Mouse (Mus musculus): ENCODE measurements at regions not wholly inside any gene's neighbourhood (a gene's known extent, or its start where the extent isn't known, plus 50 kb on each side); places are given as distances from the start of the nearest gene placed in this dataset.
"Not testable (repeated sequence)": the region's sequence is repeated elsewhere in the genome, so short reads cannot be mapped to it uniquely, and the experiment has no call there.

DNA sequence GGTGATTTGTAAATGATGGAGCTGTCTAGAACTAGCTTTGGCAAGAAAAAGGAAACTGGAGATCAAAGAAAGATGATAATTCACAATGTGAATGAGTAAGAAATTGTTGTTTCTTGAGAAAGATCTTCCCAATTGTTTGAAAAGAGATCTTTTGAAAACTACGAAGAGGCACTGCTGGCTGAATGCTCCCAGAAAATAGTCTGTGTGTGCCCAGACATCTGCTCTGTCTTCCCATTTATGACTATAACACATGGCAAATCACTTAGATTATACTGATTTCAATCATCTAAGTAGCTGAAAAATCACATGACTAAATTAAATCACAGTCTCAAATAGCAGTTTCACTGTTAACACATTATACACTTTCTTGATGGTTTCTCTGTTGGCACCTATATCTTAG, 434.2 kb upstream of the Sema6d start:
- TF ChIP-seq CTCF (IDR thresholded peaks at IDR 0.05; ENCODE audit: low read depth) = no peak
- Histone ChIP-seq H3K9ac (no peak overlapping the region), H3K9me3 (ENCODE audit: low read depth, low read length) (no peaks in the 10 kb centered on the region), H3K4me2 (no peak overlapping the region), H3K4me3 (ENCODE audit: low read depth, low read length) (no peak overlapping the region), H3K27me3 (ENCODE audit: insufficient read depth, low read length) (no peaks in the 10 kb centered on the region), H3K27ac (ENCODE audit: low read depth) (no peak overlapping the region), H3K36me3 (ENCODE audit: insufficient read depth) (no peaks in the 10 kb centered on the region), H3K4me1 (ENCODE audit: insufficient read depth) (no peaks in the 10 kb centered on the region)
- ATAC-seq (ENCODE audit: insufficient read depth) (no peak), DNase-seq (no peak)
- 76% methylated on average over 1 of the region's 1 CpGs for WGBS

GRCm38 (mm10) chr2:123688290-123689030, 401.3 kb upstream of the Sema6d start:
- no peak overlapping the region for H3K4me3 ChIP-seq (ENCODE audit: low read depth, low read length)
- H3K9ac ChIP-seq = no peak overlapping the region
- TF ChIP-seq CTCF (IDR thresholded peaks at IDR 0.05; ENCODE audit: low read depth) = no peak
- H3K36me3 ChIP-seq (ENCODE audit: insufficient read depth) = no peaks in the 10 kb centered on the region
- H3K4me2 ChIP-seq = no peak overlapping the region
- WGBS = 58% methylated on average over 4 of the region's 4 CpGs
- peak; percentile 32 for DNase-seq
- no peaks in the 10 kb centered on the region for H3K4me1 ChIP-seq (ENCODE audit: insufficient read depth)
- H3K27ac ChIP-seq (ENCODE audit: low read depth) = no peak overlapping the region; the same call in 1 of the 2 replicates
- H3K9me3 ChIP-seq (ENCODE audit: low read depth, low read length) = no peaks in the 10 kb centered on the region
- peak; percentile 69 for ATAC-seq (ENCODE audit: insufficient read depth)
- no peaks in the 10 kb centered on the region for H3K27me3 ChIP-seq (ENCODE audit: insufficient read depth, low read length)

- Histone ChIP-seq H3K9me3 (ENCODE audit: low read depth, low read length) (no peaks in the 10 kb centered on the region), H3K4me2 (no peak overlapping the region), H3K27me3 (ENCODE audit: insufficient read depth, low read length) (no peaks in the 10 kb centered on the region), H3K27ac (ENCODE audit: low read depth) (no peak overlapping the region), H3K4me1 (ENCODE audit: insufficient read depth) (no peaks in the 10 kb centered on the region), H3K9ac (no peak overlapping the region), H3K36me3 (ENCODE audit: insufficient read depth) (no peaks in the 10 kb centered on the region), H3K4me3 (ENCODE audit: low read depth, low read length) (no peak overlapping the region)
- TF ChIP-seq CTCF (IDR thresholded peaks at IDR 0.05; ENCODE audit: low read depth) = no peak
- DNase-seq = peak; percentile 62
- 44% methylated on average over 1 of the region's 1 CpGs for WGBS
- peak; percentile 62; the same call in 1 of the 2 replicates for ATAC-seq (ENCODE audit: insufficient read depth)
Measured at GRCm38 (mm10) chr2:123689801-123690200, 400.0 kb upstream of the Sema6d start.

DNA sequence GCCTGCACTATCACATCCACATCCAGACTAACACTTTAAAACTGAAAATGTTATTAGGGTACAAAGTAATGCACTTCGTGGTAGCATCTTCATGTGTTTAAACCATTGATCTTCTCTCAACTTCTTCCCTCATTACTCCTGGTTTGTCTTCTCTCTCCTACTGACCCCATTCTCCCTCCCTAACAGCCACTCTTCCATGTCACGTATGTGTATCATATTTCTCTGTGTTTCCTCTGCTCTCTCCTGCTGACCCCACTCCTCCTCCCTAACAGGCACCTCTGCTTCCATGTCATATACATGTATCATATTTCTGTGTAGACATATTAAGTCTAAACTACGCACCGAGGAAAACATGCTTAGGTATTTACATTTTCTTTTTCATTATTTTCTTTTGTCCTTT, 350.1 kb upstream of the Sema6d start:
- Histone ChIP-seq H3K9ac (no peak overlapping the region), H3K27ac (ENCODE audit: low read depth) (no peak overlapping the region), H3K4me2 (no peak overlapping the region), H3K9me3 (ENCODE audit: low read depth, low read length) (no peaks in the 10 kb centered on the region), H3K4me1 (ENCODE audit: insufficient read depth) (no peaks in the 10 kb centered on the region), H3K36me3 (ENCODE audit: insufficient read depth) (no peaks in the 10 kb centered on the region), H3K27me3 (ENCODE audit: insufficient read depth, low read length) (no peaks in the 10 kb centered on the region), H3K4me3 (ENCODE audit: low read depth, low read length) (no peak overlapping the region)
- DNase-seq (no peak), ATAC-seq (ENCODE audit: insufficient read depth) (no peak)
- no peak for TF ChIP-seq CTCF (IDR thresholded peaks at IDR 0.05; ENCODE audit: low read depth)
- 78% methylated on average over 4 of the region's 4 CpGs for WGBS

- 73% methylated on average over 6 of the region's 6 CpGs for WGBS
- Histone ChIP-seq H3K27me3 (ENCODE audit: insufficient read depth, low read length) (no peaks in the 10 kb centered on the region), H3K4me3 (ENCODE audit: low read depth, low read length) (no peak overlapping the region), H3K36me3 (ENCODE audit: insufficient read depth) (no peaks in the 10 kb centered on the region), H3K9me3 (ENCODE audit: low read depth, low read length) (no peaks in the 10 kb centered on the region), H3K27ac (ENCODE audit: low read depth) (no peak overlapping the region), H3K4me1 (ENCODE audit: insufficient read depth) (no peaks in the 10 kb centered on the region), H3K4me2 (no peak overlapping the region), H3K9ac (no peak overlapping the region)
- ATAC-seq (ENCODE audit: insufficient read depth) = no peak
- DNase-seq = no peak
- TF ChIP-seq CTCF (IDR thresholded peaks at IDR 0.05; ENCODE audit: low read depth) = no peak
Measured at GRCm38 (mm10) chr2:123740541-123740940, 349.2 kb upstream of the Sema6d start.

DNA sequence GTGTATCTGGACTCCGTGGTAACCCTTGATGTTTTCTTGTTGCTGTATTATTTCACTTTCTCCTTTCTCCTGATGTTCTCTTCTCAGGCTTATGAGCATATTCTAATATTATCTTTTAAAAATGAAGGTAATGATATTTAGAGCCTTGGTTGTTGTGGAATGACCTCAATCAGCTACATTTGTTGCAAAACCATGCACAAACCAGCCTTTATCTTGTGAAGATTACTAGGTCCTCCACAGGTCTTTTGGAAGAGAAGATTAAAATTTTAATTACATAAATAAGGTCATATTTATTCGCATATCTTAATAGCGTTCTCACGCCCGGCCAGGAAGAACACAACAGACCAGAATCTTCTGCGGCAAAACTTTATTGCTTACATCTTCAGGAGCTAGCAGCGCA, 335.5 kb upstream of the Sema6d start:
- H3K4me1 ChIP-seq (ENCODE audit: insufficient read depth) = no peaks in the 10 kb centered on the region
- no peak for DNase-seq
- H3K9ac ChIP-seq = no peak overlapping the region
- H3K4me3 ChIP-seq (ENCODE audit: low read depth, low read length) = 0 out of 2 replicates have a peak overlapping the region, but pooled peaks have one; percentile 18
- TF ChIP-seq CTCF (IDR thresholded peaks at IDR 0.05; ENCODE audit: low read depth) = no peak
- H3K27ac ChIP-seq (ENCODE audit: low read depth) = no peak overlapping the region
- H3K27me3 ChIP-seq (ENCODE audit: insufficient read depth, low read length) = no peaks in the 10 kb centered on the region
- no peaks in the 10 kb centered on the region for H3K36me3 ChIP-seq (ENCODE audit: insufficient read depth)
- H3K4me2 ChIP-seq = peak overlapping the region; percentile 47; the same call in 1 of the 2 replicates
- 73% methylated on average over 7 of the region's 7 CpGs for WGBS
- no peak for ATAC-seq (ENCODE audit: insufficient read depth)
- no peaks in the 10 kb centered on the region for H3K9me3 ChIP-seq (ENCODE audit: low read depth, low read length)

DNA sequence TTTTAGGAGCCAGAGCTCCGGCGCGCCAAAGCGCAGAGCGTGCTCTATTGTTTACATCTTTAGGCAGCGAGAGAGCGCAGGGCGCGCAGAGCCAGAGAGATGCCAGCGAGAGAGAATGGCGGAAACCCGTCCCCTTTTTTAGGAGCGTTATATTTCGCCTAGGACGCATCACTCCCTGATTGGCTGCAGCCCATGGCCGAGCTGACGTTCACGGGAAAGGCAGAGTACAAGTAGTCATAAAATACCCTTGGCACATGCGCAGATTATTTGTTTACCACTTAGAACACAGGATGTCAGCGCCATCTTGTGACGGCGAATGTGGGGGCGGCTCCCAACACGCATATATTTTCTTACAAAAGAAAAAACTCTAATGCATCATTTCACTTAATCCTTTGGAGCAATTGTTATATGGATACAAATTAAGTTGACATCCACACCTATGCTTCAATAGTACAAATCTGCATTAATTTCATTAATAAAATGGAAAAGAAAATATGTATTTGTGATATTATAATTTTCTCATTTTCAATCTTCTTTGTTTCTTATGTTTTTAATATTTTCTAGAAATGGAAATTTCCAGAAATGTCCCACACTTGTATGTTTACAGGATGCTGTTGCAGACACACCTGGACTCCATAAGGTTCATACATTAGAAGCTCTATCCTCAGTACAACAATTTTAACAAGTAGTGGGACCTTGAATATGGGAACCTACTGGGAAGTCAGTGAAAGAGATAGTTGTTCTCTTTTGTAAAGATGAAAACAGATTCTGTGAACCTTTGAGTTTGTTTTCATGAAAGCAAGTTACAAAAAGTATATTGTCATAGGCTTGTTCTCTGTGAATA, 334.9 kb upstream of the Sema6d start:
- WGBS = 55% methylated on average over 9 of the region's 24 CpGs
- H3K9ac ChIP-seq; ATAC-seq (ENCODE audit: insufficient read depth); H3K27ac ChIP-seq (ENCODE audit: low read depth); H3K9me3 ChIP-seq (ENCODE audit: low read depth, low read length); H3K4me1 ChIP-seq (ENCODE audit: insufficient read depth); H3K36me3 ChIP-seq (ENCODE audit: insufficient read depth); H3K27me3 ChIP-seq (ENCODE audit: insufficient read depth, low read length): not testable (repeated sequence)
- Histone ChIP-seq H3K4me3 (ENCODE audit: low read depth, low read length) (0 out of 2 replicates have a peak overlapping the region, but pooled peaks have one; percentile 18), H3K4me2 (peak overlapping the region; percentile 47; the same call in 1 of the 2 replicates)
- DNase-seq = peak; percentile 6
